Mouse (Mus musculus): ENCODE results near the gene Asxl2.

- TF ChIP-seq POLR2A (IDR thresholded peaks at IDR 0.05; ENCODE audit: control insufficient read depth, low read depth, low read length) (no peak), CTCF (IDR thresholded peaks at IDR 0.05; ENCODE audit: control insufficient read depth, insufficient read depth, insufficient replicate concordance, low read depth, low read length) (no peak)
These were observed 112.9 kb downstream of the Asxl2 start for GRCm38 (mm10) chr12:3539605-3540004.

Data from testis, adult 2 months (tissue).